Mouse (Mus musculus): ENCODE results near the gene Pld6.

GRCm38 (mm10) chr11:59809071-59809669, 21.7 kb upstream of the Pld6 start:
- TF ChIP-seq POLR2A (IDR thresholded peaks at IDR 0.05; ENCODE audit: low read depth, low read length) (no peak), CTCF (IDR thresholded peaks at IDR 0.05; ENCODE audit: extremely low read depth, insufficient read depth, insufficient read length, insufficient replicate concordance) (no peak)
